Mouse (Mus musculus) urinary bladder, adult 18-20 months (tissue): Measurements from ENCODE around the gene Il1a.

ENCODE experiments used
- DNase-seq, 2 experiments: peaks; one replicate each; pipeline ENCODE4 v3.0.0; 2022; ENCODE audit warnings: low spot score in 2 of 2, mixed read lengths in 2 of 2

The Il1a gene

DNA sequence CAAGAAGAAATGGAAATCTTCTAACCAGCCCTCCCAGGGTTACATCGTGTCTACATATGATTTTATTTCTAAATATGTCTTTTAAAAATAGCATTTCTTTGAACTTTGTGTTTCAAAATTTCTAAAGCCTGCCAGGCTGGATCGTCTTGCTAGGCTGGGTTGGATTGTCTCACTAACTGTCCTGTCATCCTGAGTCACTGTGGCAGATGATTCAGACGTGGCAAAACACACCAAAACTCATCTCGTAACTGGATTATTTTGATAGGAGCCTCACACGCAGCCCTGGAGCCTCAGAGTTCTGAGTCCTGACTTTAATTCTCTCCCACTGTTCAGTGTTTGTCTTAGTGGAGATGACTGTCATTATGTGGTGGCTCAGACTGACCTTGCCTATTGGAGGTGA is 46.7 kb downstream of the Il1a start:
- no peak for DNase-seq

DNA sequence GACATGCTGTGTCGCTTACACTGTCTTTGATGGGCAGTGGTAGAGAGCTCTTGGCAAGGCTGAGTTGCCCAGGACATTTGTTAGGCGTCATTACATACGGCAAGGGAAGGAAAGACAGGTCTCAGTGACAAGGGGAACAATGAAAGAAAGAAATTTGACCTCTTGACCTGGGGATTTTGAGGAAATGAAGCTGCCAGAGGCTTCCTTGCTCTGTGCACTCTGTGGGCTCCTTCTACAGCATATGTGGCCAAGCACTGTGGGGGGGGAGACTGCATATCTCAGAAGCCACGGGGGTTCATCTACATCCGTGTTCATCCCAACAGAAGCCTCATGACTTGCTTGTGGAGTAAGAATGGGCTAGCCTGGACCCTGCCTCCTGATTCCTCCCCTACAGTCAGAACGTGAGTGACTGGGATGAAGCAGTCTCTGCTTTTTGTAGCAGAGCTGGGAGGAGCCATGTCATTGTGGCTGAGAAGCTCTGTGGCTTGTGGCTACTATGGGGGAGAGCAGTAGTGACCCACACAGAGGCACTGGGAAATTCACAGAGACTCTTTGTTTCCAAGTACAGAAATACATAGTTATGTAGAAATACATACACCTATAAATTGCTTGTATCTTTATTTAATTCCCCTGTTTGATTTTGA is 48.5 kb downstream of the Il1a start:
- no peak for DNase-seq

DNA sequence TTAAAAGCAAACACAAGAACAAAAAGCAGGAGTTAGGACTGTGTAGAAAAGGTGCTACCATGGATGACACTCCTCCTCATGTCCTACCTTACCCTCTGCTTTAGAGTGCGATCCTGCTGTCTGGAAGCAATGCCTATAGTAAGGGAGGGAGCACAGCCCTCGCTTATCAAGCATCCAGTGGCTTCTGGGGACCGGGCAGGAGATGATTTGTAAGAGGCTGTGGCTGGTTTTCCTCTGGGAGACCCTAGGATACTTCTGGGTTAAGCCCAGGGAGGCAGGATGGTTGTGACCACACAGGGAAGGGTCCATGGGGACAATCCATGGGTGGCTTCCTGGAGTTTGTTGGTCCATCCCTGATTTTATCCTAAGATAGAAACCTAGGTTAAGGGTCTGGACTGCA is 49.1 kb downstream of the Il1a start:
- no peak for DNase-seq

DNA sequence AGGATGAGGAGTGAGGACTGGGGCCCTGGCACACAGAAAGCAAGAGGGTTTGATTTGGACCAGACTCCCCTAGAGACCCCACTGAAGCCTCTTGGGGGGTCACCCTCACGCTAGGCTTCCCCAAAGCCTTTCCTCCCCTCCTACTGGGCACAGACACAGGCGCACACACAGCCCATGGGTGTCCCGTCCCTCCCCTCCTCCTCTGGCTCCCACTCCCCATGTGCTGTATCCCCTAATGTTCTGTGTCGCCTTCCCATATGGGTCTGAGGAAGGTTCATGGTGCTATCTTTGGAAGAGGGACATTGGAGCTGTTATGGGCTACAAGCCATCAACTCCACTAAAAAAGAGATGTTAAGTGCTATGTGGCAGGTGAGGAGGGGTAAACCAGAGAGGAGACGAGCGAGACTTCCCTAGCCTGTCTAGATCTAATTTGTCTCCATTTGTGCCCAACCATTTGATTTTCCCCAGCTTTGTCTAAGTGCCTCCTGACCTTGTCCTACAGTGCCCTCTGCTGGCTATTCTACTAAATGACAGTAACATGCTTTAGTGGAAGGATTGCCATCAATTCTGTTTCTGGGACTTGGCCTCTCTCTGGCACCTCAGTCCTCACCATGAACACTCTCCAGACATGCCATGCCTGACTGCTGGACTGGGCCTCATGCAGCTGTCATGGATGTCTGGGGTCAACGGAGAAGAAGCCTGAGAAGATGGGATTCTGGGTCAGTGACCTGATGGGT is 51.1 kb downstream of the Il1a start:
- peak in 1 of 2 experiments; percentile 40 for DNase-seq

DNA sequence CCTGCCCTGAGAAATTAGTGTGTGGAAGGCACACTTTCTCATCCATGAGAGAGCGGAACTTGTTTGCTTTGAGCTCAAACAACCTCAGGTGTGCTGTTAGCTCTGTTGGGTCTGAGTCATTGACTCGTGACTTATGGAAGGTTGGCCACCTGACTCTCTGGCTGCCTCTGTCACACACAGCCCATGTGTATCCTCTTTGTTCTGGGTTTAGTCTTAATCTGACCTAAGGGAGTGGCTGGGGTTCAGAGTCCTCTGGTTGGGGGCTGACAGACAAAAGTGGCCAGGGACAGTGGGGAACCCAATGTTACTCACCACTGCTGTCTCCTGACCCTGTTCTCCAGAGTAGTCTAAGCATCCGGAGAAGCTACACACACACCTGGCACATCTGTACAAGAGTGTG is 51.7 kb downstream of the Il1a start:
- no peak for DNase-seq

DNA sequence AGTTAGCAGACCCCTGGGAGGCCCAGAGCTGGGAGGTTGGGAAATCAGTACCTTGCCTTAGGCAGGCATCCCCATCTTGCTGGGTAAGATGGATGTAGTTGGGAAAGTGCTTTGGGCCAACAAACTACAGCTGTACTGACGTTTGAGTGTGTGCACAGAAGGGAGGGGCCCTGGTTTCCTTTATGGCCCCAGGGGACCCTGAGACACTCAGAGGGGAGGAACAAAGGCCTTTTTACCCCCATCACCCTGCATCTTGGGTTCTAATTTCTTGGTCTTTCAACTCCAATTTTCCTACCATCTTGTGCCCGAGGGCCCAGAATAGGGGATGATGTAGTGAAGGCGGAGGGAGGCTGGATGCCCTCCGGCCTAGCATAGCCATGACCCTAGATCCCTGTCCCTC is 53.8 kb downstream of the Il1a start:
- DNase-seq: no peak

DNA sequence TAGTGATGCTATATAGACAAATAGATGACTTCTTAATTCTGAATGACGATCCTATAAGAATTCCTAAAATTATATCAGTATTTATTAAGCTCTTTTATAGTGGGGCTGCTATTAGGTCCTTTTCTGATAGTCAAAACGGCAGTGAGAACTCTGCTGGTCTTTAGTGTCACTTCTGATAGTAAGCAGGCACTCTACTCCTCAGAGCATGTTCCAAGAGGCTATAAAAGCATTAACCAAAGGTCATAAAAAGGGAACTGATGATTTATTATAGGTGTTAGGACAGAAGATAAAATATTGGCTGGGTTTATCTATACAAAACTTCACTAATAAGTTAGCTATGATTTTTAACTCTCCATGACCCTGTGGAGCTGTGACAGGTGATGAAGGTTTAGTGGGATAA is 55.7 kb downstream of the Il1a start:
- DNase-seq: no peak

DNA sequence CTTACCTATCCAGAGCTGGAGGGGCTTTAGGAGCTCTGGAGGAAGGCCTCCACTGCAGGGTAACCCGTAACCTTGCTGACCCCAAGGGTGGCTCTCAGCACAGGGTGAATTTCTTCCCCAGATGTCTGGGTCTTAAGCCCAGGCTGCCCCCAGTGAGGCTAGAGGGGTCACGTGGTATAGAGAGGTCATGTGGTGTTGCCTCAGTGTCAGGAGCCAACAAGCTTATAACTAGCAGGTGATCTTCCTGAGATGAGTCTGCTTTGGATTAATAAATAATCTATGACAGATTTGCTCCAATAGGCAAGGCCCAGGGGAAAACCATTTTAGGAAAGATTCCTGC is 56.2 kb downstream of the Il1a start:
- no peak for DNase-seq

DNA sequence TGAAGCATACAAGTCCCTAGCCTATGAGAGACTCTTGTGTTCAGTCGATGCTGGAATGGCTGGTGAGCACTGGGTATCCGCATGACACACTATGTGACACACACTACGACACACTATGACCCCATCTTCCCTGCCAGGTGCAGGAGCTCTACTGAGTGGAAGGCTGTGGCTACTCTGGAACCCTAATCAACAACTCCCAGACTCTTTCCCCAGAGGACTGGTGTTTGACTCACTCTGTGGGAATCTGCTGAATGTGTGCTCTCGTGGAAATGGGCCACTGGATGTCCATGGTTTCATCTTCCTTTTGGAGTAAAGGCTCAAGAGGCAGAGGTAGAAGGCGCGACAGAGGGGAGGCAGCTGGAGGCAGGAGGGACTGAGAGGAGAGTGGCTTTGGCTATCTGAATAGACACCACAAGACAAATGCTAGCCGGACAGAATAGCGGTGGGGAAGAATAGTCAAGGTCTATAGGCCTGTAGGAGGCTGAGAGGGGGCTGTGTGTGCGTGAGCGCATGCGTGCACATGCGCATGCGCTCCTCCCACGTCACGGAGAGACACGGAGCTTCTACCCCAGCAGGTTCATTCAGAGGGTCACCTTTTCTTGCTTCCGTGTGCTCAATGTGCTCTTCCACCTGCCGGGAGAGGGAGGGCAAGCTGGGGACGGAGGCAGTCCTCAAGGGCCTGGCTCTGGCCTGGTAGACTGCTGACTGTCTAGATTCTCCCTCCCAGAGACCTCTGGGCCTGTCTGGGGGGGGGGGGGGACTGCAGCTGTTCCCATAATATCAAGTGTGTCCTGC is 56.7 kb downstream of the Il1a start:
- no peak for DNase-seq
